Mouse (Mus musculus) spleen, postnatal 36 days (tissue): Measurements from ENCODE around the gene Ecel1.

Source experiments
- DNase-seq, 2 experiments: peaks; one replicate each; pipeline ENCODE4 v3.0.0; 2022; ENCODE audit warnings: low spot score in 2 of 2, mixed read lengths in 1 of 2

The Ecel1 gene

DNA sequence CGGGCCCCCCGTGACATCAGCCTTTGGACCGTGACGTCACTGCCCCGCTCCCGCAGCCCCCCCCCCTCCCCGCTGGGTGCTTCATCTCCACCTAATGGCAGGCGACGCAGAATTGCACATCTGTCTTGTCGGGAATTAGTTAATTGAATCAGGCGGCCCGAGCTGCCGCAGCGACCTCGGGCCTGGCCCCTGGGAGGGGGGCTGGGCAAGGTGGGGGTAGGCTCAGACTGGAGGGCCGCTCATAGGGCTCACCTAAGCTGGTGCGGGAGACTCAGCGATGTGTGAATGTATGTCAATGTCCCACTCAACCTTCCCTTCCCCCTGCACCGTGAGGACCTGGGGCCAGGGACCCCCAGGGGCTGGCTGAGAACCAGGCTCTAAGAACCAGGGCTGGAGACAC lies 14.1 kb upstream of the Ecel1 start:
- DNase-seq: no peak

DNA sequence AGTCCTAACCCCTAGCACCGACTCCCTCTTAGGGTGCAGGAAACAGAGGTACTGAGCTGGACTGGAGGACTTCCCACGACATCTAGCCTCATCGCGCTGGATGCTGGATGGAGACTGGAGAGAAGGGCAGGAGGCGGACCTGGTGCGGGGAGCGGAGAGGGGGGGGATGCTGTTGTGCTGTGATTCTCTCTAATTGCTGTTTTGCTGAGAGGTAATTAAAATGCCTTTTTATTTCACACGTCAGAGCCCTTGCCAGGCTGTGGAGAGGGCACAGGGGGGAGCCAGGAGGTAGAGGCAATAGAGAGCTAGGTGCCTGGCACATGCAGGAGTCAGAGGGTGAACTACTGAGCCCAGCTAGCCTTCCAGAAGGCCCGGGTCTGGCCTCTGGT lies 8.5 kb upstream of the Ecel1 start:
- no peak for DNase-seq

DNA sequence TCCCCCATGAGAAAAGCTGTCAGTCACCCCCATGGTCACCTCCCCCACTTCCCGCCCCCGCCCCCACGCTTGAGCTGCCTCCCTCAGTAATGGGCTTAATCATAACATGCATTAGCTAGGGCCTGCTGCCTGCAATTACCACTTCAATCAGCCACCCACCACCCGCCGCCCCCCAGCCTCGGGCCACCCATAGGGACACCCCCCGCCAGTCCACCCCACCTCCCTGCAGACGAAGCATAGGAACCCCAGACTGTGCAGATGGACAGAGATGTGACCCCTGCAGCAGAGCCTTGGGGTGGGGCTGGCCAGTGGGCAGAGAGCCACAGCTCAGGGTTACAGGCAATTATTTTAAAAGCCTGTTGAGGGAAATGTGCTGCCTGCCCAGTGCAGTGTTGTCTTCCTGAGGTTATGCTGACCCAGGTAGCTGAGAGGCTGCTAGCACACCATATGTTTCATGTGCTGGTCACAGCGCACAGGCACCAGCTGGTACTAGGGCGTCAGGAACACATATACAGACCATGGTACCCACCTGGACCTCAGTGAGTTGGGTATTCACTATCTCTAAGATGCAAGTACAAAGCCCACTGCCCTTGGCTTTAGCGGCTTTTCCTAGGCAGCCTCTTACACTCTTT lies 8.0 kb upstream of the Ecel1 start:
- DNase-seq: no peak

DNA sequence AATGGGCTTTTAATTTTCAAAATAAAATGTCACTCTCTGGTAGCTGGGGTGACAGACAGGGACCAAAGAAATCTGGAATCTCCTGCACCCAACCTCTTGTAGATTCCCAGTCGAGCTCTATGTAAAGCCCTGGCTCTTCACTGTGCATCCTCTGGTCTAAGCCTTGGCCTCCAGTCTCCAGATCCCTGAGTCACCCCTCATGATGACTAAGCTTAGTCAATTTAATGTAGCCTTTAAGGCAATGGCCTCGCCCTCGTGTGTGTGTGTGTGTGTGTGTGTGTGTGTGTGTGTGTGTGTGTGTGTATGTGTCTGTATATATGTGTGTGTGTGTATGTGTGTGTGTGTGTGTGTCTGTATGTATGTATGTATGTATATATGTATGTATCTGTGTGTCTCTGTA lies 3.1 kb upstream of the Ecel1 start:
- no peak for DNase-seq

DNA sequence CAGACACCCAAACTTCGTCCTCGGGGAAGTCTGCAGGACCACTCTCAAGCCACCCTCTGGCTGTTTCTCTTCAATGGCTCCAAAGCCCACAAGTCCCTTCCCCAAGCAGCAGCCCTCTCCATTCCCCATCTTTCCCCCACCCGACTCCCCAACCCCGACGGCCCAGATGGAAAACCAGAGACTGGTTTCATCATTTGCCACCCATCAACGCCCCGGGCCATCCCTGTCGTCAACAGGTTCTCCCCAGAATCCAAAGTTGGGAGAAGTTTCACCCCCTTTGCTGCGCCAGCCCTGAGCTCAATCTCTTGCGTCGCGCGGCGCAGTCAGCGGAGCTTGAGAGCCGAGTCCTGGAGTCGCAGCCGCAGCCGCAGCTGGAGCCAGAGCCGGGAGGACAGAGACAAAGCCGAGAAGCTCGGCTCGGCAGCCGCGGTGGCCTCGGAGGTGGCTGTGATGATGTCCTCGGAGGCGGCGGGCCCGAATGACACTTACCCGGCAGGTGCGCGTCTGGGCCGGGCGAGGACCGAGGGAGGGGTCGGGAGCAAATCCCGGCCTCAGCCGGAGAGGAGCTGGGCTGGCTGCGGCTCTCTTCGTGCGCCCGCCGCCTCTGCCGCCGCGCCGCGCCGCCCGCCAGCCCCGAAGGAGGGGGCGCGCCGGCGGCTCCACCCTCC lies 656 bp downstream of the Ecel1 start:
- no peak for DNase-seq

DNA sequence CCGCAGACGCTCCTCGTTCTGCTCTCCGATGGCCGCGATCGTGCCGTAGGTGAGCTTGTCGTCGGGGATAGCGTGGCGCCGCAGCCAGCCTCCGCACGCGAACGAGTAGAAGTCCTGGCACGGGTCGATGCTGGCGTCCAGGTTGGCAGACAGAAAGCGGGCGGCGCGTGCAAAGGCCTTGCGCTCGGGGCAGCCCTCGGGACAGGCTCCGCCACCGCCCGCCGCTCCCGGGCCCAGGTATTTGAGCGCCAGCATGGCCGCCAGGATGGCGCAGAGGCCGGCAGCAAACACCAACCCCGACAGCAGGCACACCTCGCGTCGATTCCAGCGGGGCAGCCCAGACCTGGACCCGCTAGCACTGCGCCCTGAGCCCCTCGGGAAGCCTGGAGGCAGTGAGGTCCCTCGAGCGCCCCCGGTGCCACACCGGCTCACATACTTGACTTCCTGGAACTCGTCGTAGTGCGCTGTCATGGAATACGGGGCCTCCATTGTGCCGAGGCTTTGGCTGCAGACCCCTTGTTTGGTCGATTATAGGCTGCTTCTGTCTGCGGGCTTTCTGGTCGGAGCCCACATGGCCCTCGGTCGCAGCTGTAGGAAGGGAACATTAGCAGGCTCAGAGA lies 1.7 kb downstream of the Ecel1 start:
- no peak for DNase-seq

DNA sequence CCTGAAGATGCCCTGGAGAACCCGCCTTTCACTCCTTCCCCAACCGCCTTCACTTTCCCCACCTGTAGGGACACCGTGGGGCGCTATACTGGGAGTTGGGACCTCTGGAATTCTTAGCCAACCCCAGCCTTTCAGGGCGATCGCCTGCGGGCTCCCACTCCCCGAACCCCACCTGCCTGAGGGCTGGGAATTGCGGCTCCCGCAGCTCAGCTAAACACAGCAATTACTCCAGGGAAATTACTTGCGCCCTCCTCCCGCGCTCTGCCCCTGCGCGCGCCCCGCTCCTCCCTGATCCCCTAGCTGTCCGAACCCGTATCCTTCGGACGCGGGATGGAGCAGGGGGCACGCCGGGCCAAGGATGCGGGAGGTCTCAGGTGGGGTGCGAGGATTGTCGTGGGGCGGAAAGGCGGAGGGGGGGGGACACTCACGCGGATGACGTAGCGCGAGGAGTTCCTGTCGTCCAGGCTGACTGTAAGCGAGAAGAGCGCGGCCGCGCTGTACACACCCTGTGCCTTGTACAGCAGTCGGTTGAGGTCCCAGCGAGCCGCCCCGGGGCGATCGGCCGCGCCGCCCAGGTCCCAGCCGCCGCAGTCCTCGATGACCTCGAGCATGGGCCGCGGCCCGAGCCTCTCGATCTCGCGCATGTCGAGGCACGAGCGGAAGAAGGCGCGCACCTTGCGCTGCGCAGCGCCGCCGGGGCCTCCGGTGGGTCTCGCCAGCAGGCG lies 2.4 kb downstream of the Ecel1 start:
- DNase-seq: no peak

DNA sequence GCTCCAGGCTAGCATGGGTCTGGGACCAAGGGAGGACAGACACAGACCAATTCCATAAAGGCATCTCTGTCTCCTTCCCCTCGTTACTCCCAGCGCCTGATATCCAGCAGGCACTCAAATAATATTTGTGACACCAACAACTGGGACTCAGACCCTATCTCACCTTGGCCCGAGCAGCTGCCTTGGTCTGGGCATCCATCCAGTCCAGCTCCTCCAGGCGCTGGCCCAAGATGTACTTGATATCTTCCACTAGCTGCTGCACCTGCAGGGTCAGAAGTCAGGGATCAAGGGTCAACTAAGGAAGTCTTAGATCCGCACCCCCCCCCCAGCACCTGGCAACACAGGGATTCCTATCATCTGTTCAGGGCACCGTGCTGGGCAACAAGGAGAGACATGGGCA lies 5.0 kb downstream of the Ecel1 start:
- DNase-seq: no peak

DNA sequence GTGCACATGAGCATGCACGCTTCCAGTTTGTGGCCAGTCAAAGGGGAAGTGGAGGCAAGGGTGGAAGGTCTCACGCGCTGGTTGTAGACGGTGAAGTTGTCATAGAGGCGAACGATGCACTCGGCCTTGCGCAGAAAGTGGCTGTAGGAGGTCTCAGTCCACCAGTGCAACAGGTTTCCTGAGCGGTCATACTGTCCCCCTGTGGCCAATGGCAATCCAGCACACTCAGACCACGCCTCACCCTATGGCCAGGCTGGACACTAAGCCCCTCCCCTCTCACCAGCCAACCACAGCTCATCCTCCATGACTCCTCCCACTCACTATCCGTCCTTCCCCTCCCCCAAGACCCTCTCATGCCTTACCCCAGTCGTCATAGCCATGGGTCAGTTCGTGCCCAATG lies 6.9 kb downstream of the Ecel1 start:
- no peak for DNase-seq

DNA sequence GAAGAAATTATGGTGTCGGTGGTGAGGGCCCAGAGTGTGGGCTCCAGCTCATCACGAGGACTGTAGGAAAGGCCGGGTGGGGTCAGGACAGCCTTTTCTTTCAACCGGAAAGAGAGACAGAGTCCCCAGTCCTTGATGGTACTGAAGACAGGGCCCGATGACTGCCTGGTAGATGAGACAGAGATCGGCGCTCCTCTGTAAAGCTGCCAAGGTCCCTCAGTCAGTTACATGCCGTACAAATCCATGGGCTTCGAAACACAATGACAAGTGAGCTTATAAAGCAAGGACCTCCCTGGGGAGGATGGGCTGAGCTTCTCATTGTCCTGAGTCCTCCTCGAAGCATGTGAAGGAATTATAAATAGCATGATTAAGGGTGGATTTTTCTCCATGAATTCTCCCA lies 13.2 kb downstream of the Ecel1 start:
- DNase-seq: no peak

DNA sequence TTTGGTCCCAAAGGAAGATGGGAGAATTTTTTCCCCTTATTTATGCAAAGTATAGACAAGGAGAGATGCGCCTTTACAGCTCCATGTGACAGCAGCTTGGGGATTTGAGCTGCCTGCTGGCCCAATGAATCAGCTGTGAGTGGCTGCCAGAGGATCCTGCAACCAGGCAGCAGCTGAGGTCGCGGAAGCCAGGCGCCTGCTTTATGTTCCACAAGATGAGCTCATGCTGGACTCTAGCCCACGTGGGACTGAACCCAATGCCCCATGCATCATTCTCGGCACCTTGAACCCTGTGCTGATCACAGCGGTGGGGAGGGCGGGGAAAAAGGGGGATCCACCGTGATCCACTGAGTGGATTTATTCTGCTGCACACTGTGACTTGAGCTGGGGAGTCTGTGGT lies 13.9 kb downstream of the Ecel1 start:
- no peak for DNase-seq

DNA sequence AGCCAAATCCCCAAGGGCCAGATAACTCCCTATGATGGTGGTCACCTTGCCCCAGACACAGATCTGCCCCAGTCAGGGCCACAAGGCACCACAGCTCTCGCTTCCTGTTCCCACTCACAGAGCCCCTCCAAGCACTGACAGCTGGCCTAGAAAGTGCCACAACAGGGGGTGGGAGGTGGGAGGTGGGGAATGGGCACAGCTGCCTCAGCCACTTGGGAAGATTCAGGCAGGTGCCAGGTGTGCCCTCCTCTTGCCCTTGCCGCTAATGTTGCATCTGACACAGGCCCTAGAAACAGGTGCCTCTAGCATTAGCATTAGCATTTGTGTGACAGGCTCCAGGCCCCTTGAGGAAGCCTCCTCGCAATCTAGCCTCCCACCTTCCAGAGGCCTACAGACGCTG lies 14.8 kb downstream of the Ecel1 start:
- DNase-seq: no peak

DNA sequence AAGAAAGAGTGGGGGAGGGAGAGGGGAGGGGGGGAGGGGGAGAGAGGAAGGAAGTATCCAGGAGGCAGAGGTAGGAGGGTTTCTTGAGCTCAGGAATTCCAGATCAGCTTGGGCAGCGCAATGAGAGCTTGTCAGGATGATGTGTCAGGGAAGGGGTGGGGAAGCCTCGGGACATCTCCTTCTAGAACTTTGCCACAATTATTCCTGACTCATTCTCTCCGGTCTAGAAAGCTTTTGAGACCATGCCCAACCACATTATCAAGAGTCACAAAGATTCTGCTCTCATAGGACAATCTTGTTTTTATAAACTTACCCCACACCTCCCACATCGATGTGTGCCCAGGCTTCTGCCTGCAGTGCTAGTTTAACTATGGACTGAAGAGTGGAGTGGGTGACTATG lies 24.5 kb downstream of the Ecel1 start:
- no peak for DNase-seq

DNA sequence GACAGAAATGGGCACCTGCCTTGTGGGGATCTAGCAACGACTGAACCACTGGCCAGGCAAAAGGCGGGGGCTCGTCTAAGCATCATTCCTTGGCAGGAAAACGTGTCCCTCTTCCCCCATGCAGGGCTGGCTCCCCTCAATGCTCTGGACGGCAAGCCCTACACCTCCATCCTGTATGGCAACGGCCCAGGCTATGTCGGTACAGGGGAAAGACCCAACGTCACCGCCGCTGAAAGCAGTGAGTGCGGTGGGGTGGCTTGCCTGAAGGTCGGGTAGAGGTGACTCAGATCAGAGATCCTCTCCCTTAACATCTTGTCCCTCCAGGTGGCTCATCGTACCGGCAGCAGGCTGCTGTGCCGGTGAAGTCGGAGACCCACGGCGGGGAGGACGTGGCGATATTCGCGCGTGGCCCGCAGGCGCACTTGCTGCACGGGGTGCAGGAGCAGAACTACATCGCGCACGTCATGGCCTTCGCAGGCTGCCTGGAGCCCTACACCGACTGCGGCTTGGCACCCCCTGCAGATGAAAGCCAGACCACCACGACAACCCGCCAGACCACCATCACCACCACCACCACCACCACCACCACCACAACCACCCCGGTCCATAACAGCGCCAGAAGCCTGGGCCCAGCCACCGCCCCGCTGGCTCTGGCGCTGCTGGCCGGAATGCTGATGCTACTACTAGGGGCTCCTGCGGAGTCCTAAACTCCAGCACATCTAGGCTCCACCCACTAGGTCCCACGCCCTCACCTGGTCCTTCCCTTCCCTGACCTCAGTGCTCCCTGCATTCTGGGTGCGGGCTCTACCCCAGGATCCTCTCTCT lies 28.9 kb downstream of the Ecel1 start:
- no peak for DNase-seq

DNA sequence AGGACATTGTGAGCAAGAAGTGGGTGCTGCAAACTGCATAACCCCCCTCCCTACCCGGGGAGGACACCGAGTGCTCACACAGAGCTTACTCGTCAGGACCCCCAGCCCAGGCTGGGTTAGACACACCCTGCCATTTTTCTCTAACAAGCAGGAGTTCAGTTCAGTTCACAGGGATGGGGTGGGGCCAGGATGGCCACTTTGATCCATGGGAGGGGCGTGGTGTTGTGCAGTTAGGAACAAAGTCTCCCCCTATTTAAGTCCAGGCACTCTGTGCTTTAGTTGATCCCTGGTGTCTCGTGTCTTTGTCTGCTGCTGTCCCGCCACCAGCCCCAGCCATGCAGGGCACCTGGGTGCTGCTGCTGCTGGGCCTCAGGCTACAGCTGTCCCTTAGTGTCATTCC lies 31.6 kb downstream of the Ecel1 start, which contains the start of gene Akp3:
Akp3 (plus strand) TSS at position 301 of the 400 bp plus-strand sequence.
- DNase-seq: no peak

DNA sequence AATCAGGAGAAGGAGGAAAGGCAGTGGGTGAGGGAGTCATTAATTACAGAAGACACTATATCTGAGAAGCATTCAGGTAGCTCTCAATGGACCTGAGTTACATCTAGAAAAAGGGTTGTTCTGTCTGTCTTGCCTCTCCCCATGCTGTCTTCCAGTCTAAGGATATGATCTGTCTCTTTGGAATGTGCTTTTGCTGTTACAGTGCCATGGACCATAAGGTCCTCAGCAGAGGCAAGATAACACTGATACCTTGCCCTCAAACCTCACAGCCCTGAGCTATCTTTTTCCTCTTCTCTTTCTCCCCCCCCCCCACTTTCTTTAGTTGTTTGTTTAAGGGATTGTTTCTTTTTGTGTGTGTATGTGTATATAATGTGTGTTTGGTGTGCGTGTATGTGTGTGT lies 41.5 kb downstream of the Ecel1 start:
- DNase-seq: no peak

DNA sequence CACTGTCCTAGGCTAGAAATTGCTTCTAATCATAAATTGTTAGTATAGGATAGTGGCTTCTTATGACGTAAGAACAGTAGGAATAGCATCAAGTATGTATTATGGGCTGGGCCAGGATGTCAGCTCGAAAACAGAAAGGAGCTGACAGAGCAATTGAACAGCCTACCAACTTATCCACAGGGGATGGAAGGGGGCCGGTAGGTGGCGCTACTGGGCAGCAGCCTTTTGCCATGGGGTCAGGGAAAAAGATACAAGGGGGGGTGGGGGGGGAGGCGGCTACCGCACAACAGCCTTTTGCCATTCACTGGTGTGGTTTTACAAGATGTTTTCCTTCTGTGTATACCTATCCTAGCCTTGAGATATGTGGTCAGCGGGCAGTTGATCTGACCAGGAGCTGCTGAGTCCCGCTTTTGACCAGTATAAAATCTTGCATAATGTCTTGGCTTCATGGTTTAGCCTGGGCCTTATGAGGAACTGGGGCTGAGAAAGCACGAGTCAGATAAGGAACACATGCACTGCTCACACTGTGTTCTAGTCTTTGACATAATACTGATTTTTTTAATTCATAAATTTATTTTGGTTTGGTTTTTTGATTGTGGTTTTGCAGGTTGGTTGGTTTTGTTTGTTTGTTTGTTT lies 44.5 kb downstream of the Ecel1 start:
- DNase-seq: no peak

DNA sequence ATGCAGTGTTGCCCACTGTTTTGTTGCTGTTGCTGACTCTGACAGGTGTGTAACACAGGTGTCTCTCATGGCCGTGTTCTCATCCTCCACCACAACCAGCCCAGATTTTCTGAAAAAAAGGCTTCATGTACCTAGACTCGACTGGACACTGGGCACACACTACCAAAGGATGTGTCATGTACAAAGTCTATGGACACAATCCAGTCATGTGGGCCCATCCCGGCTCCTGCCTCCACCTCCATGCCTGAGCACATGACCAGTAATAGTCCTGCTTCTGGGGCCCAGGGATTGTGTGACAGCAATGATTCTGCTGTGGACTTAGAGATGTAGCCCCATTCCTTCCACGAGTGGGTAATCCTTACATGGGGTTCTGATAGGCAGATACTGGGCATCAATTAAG lies 47.8 kb downstream of the Ecel1 start:
- no peak for DNase-seq

DNA sequence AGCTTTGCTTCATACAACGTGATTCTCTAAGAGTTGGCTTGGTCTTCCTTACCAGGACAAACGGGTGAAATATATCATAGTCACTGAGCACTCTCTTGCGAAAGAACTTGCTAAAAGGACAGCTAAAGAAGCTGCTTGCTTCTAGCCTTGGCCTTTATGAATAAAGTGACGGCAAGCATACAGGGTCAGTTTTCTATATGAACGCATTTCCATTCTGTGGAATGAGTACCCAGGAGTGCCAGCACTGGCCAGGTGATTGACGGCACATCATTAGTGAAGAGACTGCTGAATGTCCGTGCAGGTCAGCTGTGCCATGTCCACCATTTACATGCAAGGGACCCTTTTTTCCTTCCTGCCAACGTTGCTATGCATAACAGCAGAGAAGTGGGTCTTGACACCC lies 49.8 kb downstream of the Ecel1 start:
- DNase-seq: no peak

DNA sequence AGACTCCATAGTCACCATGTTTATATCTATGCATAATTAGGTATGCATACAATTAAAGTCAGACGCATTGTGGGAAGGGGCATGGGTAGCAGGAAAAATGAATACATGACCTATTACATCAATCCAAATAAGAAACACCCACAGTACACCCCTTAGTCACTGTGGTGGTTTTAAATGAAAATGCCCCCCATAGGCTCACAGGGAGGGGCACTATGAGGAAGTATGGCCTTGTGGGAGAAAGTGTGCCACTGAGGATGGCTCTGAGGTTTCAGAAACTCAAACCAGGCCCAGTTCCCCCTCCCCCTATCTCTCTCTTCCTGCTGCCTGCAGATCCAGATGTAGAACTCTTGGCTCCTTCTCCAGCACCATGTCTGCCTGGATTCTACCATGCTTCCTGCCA lies 52.4 kb downstream of the Ecel1 start:
- no peak for DNase-seq

DNA sequence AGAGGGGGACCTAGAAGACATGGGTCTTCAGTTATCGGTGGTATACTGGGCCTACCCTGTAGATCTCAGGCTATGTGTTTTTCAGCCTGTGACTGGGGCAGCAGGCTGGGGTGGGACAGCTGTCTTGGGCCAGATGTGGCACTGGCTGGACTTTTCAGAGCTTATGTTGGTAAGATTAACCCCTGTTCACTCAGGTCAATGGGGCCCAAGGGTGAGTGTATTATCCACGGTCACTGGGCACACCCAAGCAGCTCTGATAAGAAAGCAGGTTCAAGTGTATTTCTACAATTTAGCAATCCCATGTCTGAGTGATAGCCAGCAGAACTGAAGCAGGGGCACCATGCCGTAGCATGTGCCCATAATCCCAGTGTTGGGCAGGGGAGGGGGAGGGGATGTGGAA lies 54.2 kb downstream of the Ecel1 start:
- no peak for DNase-seq
